Comparison of ENCODE assay signal across 9 mouse cellular contexts in genomic region chr5:111220679-111221380, GRCm38 (mm10).
DNase-seq lines count a peak whose midpoint lies in the region; ATAC-seq and TF ChIP-seq lines count a peak whose summit lies in the region.
"Had no signal": no experiment of that assay in that cellular context is flagged by ENCODE, and none has a peak within 500 bp of the region (broad histone marks: within the 10 kb centered on the region; RNA-seq: fewer than 3 reads in every experiment).

No protein-coding gene starts in this region.

- WGBS in hindbrain, embryonic 12.5 days: 23% methylated on average over 16 of the region's 16 CpGs
- 72% methylated on average over 16 of the region's 16 CpGs for WGBS in kidney, adult 2 months

- H3K9ac ChIP-seq in hindbrain, embryonic 12.5 days: peak overlapping the region; percentile 29
- H3K9ac ChIP-seq: lung, embryonic 15.5 days had no signal

- TF ChIP-seq POLR2A in kidney, adult 2 months (IDR thresholded peaks at IDR 0.05; ENCODE audit: low read depth, low read length): no peak

- no peak overlapping the region for H3K4me2 ChIP-seq in hindbrain, embryonic 12.5 days (replicated peaks)
- H3K4me2 ChIP-seq: lung, embryonic 15.5 days had no signal

- TF ChIP-seq CTCF in kidney, adult 2 months (conservative IDR thresholded peaks at IDR 0.05; ENCODE audit: insufficient read depth, insufficient read length, low read depth, low read length): no peak

- no peaks in the 10 kb centered on the region for H3K9me3 ChIP-seq in hindbrain, embryonic 12.5 days (replicated peaks)
- H3K9me3 ChIP-seq: lung, embryonic 15.5 days had no signal

- H3K27me3 ChIP-seq in hindbrain, embryonic 12.5 days: peaks cover 14% of the 10 kb centered on the region; the same call in 1 of the 2 replicates
- H3K27me3 ChIP-seq in kidney, adult 2 months (replicated peaks; ENCODE audit: control insufficient read depth, insufficient read depth, low read length): no peaks in the 10 kb centered on the region
- H3K27me3 ChIP-seq: lung, embryonic 15.5 days had no signal

- 0 out of 2 replicates have a peak, but pooled peaks have one; percentile 40 for ATAC-seq in cerebellum, adult (ENCODE audit: insufficient number of reproducible peaks, low FRiP score, low TSS enrichment)
- ATAC-seq in hindbrain, embryonic 12.5 days (ENCODE audit: low FRiP score): peak; percentile 83
- no peak for ATAC-seq in inflammation-experienced regulatory T-cells, adult 6 months
- ATAC-seq in megakaryocyte progenitor cell, adult 5-6 weeks (replicated peaks; ENCODE audit: poor library complexity): no peak

- peaks cover 81% of the 10 kb centered on the region for H3K4me1 ChIP-seq in hindbrain, embryonic 12.5 days
- H3K4me1 ChIP-seq in kidney, adult 2 months (ENCODE audit: control insufficient read depth, insufficient read depth, low read length): no peaks in the 10 kb centered on the region

- no peak overlapping the region for H3K4me3 ChIP-seq in hindbrain, embryonic 12.5 days
- H3K4me3 ChIP-seq in kidney, adult 2 months (ENCODE audit: insufficient read depth, low read depth, low read length): no peak overlapping the region
- H3K4me3 ChIP-seq: lung, embryonic 15.5 days had no signal

- no peak for DNase-seq in cerebellum, adult 8-10 months
- peak; percentile 23 for DNase-seq in R1 (ENCODE audit: low read depth, low spot score)
- DNase-seq in neural tube, embryonic 10.5 days (ENCODE audit: extremely low spot score, low spot score): peak; percentile 73
- DNase-seq in kidney, adult 2 months: no peak

- peak overlapping the region; percentile 90 for H3K27ac ChIP-seq in hindbrain, embryonic 12.5 days
- H3K27ac ChIP-seq in kidney, adult 2 months (ENCODE audit: insufficient read depth, low read depth, low read length): no peak overlapping the region
- H3K27ac ChIP-seq: lung, embryonic 15.5 days had no signal

- peaks cover 20% of the 10 kb centered on the region for H3K36me3 ChIP-seq in hindbrain, embryonic 12.5 days
- no peaks in the 10 kb centered on the region for H3K36me3 ChIP-seq in kidney, adult 2 months (ENCODE audit: control insufficient read depth, insufficient read depth, low read length)

Comparison
In these comparisons a context has a peak if more than half of its experiments do, and no peak if none do; other contexts are left out.
1. ATAC-seq: peak in cerebellum, adult (single experiment) and hindbrain, embryonic 12.5 days (single experiment); none in inflammation-experienced regulatory T-cells, adult 6 months (single experiment) and megakaryocyte progenitor cell, adult 5-6 weeks (single experiment).
2. DNase-seq: peak in R1 (single experiment) and neural tube, embryonic 10.5 days (single experiment); none in cerebellum, adult 8-10 months (single experiment) and kidney, adult 2 months (single experiment).